ENCODE assay signal across 9 mouse cellular contexts in genomic region chrY:90723336-90723987, GRCm38 (mm10). TPM values are rescaled to one million over a fixed set of nuclear protein-coding genes. Genes with fewer than 3 reads are reported as not detected.
DNase-seq lines count a peak whose midpoint lies in the region; ATAC-seq lines count a peak whose summit lies in the region.
"Not testable (repeated sequence)": the region's sequence is repeated elsewhere in the genome, so short reads cannot be mapped to it uniquely, and the experiment has no call there.
"Had no signal": no experiment of that assay in that cellular context is flagged by ENCODE, and none has a peak within 500 bp of the region (broad histone marks: within the 10 kb centered on the region; RNA-seq: fewer than 3 reads in every experiment).

No protein-coding gene starts in this region.

- not testable (repeated sequence) for H3K9me3 ChIP-seq in midbrain, embryonic 13.5 days

- H3K4me3 ChIP-seq in midbrain, embryonic 13.5 days (replicated peaks), result not testable (repeated sequence)

- ATAC-seq in midbrain, embryonic 13.5 days, result peak; percentile 86

- not testable (repeated sequence) for H3K27me3 ChIP-seq in midbrain, embryonic 13.5 days

- not testable (repeated sequence) for H3K4me1 ChIP-seq in midbrain, embryonic 13.5 days (replicated peaks)

- H3K27ac ChIP-seq in midbrain, embryonic 13.5 days, result not testable (repeated sequence)

- not testable (repeated sequence) for H3K9ac ChIP-seq in midbrain, embryonic 13.5 days (replicated peaks)

- 70% methylated on average over 9 of the region's 9 CpGs for WGBS in midbrain, embryonic 13.5 days

- intact Hi-C loops in left cerebral cortex, postnatal 36 days (cut with DNase I), result not testable (repeated sequence)

- H3K36me3 ChIP-seq in midbrain, embryonic 13.5 days, result not testable (repeated sequence)

- not testable (repeated sequence) for H3K4me2 ChIP-seq in midbrain, embryonic 13.5 days (replicated peaks)

- peak; percentile 90 for DNase-seq in ZHBTc4 (ENCODE audit: low read depth, low spot score)
- peak; percentile 5 for DNase-seq in embryo, embryonic 11 days
- DNase-seq in gastrocnemius, postnatal 4 days (ENCODE audit: low spot score in 2 of 2), result peak; percentile 46 to 65
- peak; percentile 8 for DNase-seq in kidney, adult 11 months
- peak; percentile 11 to 23 for DNase-seq in left cerebral cortex, postnatal 36 days (ENCODE audit: low spot score in 2 of 2)
- peak; percentile 30 for DNase-seq in right cerebral cortex, postnatal 25 days
- peak; percentile 33 to 88 for DNase-seq in urinary bladder, postnatal 4 days (ENCODE audit: low spot score in 2 of 2)

RNA-seq across cellular contexts. Expression of gene Gm21860, which starts 31.2 kb away (rescaled TPM):
- not detected for total RNA-seq in gastrocnemius, postnatal 4 days (2021)
- total RNA-seq in left cerebral cortex, postnatal 36 days (2021), result not detected
- polyA plus RNA-seq in midbrain, embryonic 13.5 days (2015; fragmentation: Nextera tagmentation; extraction: Ambion mirVana), result not detected in 2 replicates
- total RNA-seq: adrenal gland, postnatal 36 days had no signal

Comparison
In these comparisons a context has a peak if more than half of its experiments do, and no peak if none do; other contexts are left out.
1. DNase-seq: peak in every context shown above with its lines; median percentile 90 in ZHBTc4; 60 in urinary bladder, postnatal 4 days; 56 in gastrocnemius, postnatal 4 days; 30 in right cerebral cortex, postnatal 25 days; 17 in left cerebral cortex, postnatal 36 days; 8 in kidney, adult 11 months; 5 in embryo, embryonic 11 days.